Mouse (Mus musculus) hindbrain, embryonic 11.5 days (tissue): ENCODE data around the gene Lin7c. TPM values are rescaled to one million over a fixed set of nuclear protein-coding genes. Genes with fewer than 3 reads are reported as not detected.
A peak's percentile ranks its signal among the peaks of the same experiment; 100 is the strongest.

Source experiments
- ATAC-seq: fragments of 200-750 bp; cut with Nextera tagmentation; 2 replicates; pipeline ENCODE4 v1.8.0; 2017; ENCODE audit warnings: mild to moderate bottlenecking, moderate TSS enrichment, moderate library complexity; ENCODE audit not compliant: low FRiP score
- DNase-seq: peaks from one replicate; pipeline ENCODE4 v3.0.0-alpha.2; 2015; ENCODE audit warnings: low spot score
- H3K27ac ChIP-seq: fragments of 300-500 bp; sonication (generic); 2 replicates; pipeline ENCODE4 v1.5.1; 2014; ENCODE audit warnings: mild to moderate bottlenecking, low read depth, low read length
- H3K27me3 ChIP-seq: fragments of 300-500 bp; sonication (generic); 2 replicates; pipeline ENCODE4 v1.6.1; 2014; ENCODE audit warnings: mild to moderate bottlenecking, low read length, moderate library complexity, mixed read lengths; ENCODE audit not compliant: control insufficient read depth, insufficient read depth
- H3K36me3 ChIP-seq: fragments of 300-500 bp; sonication (generic); 2 replicates; pipeline ENCODE4 v1.6.1; 2014; ENCODE audit warnings: mild to moderate bottlenecking, low read length, moderate library complexity, mixed read lengths; ENCODE audit not compliant: control insufficient read depth, insufficient read depth
- H3K4me1 ChIP-seq: fragments of 300-500 bp; sonication (generic); replicated peaks from 2 replicates; pipeline ENCODE4 v1.6.1; 2014; ENCODE audit warnings: low read length, mixed read lengths; ENCODE audit not compliant: control insufficient read depth, insufficient read depth
- H3K4me2 ChIP-seq: fragments of 300-500 bp; sonication (generic); replicated peaks from 2 replicates; pipeline ENCODE4 v1.6.1; 2014; ENCODE audit warnings: mild to moderate bottlenecking, low read depth, low read length
- H3K4me3 ChIP-seq: fragments of 300-500 bp; sonication (generic); 2 replicates; pipeline ENCODE4 v1.5.1; 2014; ENCODE audit warnings: low read depth, low read length
- H3K9ac ChIP-seq: fragments of 300-500 bp; sonication (generic); 2 replicates; pipeline ENCODE4 v1.6.1; 2014; ENCODE audit warnings: low read depth, low read length
- H3K9me3 ChIP-seq: fragments of 300-500 bp; sonication (generic); 2 replicates; pipeline ENCODE4 v1.6.1; 2016; ENCODE audit warnings: low read length; ENCODE audit not compliant: control insufficient read depth
- WGBS: fragments of 180-500 bp; shearing (Covaris S2); extraction: QIAGEN DNeasy Blood & Tissue Kit; methylation state at CpG from one replicate; pipeline ENCODE4 v1.1.7; 2014; 5-methylcytosine and 5-hydroxymethylcytosine counted together
- polyA plus RNA-seq: library from polyadenylated mRNA; unstranded; fragments of >200 nt; fragmentation: Nextera tagmentation; extraction: Ambion mirVana; gene quantifications from 2 replicates; pipeline ENCODE4 v1.2.1, GENCODE M21; 2014

The Lin7c gene
- polyA plus RNA-seq, 1 experiment from 2014 or later, result 140 TPM

DNA sequence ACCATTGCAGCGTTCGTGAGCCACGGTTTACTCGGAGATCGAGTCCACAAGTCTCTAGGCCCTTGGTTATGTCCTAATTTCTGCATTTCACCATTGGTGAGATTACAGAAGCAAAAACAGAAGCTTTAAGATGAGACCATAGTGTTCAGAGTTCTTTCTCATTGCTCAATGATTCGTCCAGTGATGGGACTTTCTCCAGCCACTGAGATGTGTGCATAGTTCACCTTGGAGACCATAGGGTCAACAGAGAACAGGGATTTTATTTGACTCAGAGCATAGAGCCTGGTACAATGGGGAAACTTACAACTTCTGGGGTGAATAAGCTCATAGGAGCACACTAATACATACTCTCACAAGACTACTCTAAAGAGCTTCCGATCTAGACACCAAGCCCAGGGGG, 29.8 kb downstream of the Lin7c start:
- ATAC-seq (no peak), DNase-seq (no peak)
- H3K4me3 ChIP-seq, result peak overlapping the region; percentile 92; the same call in 1 of the 2 replicates
- no peak overlapping the region for H3K27ac ChIP-seq
- no peaks in the 10 kb centered on the region for H3K36me3 ChIP-seq
- H3K9me3 ChIP-seq, result no peaks in the 10 kb centered on the region
- peak overlapping the region; percentile 37 for H3K4me2 ChIP-seq
- WGBS, result 66% methylated on average over 7 of the region's 7 CpGs
- no peaks in the 10 kb centered on the region; the same call in 1 of the 2 replicates for H3K4me1 ChIP-seq
- H3K27me3 ChIP-seq, result no peaks in the 10 kb centered on the region
- no peak overlapping the region for H3K9ac ChIP-seq

- Histone ChIP-seq H3K9ac (no peak overlapping the region), H3K27ac (no peak overlapping the region), H3K36me3 (no peaks in the 10 kb centered on the region), H3K27me3 (no peaks in the 10 kb centered on the region), H3K4me2 (peak overlapping the region; percentile 26), H3K9me3 (no peaks in the 10 kb centered on the region), H3K4me1 (no peaks in the 10 kb centered on the region; the same call in 1 of the 2 replicates), H3K4me3 (0 out of 2 replicates have a peak overlapping the region, but pooled peaks have one; percentile 4)
- ATAC-seq, result no peak
- DNase-seq, result no peak
- 78% methylated on average over 8 of the region's 8 CpGs for WGBS
Observed at GRCm38 (mm10) chr2:109921298-109922035, 30.8 kb downstream of the Lin7c start.

DNA sequence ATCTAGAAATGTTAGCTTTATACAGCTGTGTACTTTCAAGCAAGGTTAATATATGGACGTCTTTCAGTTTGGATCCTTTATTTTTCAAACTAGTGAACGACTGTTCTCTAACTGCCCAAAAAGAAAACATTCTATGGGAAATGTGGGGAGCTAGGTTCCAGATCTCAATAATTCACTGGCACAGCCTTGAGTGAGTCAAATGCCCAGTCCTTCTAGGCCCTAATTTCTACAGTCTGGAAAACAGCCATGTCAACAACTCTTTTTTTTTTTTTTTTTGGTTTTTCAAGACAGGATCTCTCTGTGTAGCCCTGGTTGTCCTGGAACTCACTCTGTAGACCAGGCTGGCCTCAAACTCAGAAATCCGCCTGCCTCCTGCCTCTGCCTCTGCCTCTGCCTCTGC, 31.7 kb downstream of the Lin7c start:
- WGBS, result 86% methylated on average over 3 of the region's 3 CpGs

DNA sequence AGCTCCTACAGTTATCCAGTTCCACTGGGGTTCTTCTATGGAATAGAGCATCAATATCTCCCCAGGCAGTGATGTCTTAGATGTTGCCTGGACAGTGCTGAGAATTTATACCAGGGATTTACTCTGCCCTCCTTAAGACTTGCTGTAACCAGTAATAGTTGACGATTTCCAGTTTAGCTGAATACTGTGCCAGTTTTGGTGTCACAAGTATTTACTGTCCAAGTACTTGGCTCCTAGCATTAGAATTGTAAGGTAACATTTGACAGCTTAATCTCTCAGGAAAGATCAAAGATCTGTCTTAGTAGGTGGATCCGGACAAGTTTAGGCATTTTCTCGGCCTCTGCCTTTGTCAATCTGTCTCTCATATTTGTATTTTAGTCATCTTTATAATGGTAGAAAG, 32.4 kb downstream of the Lin7c start:
- Histone ChIP-seq H3K4me1 (no peaks in the 10 kb centered on the region; the same call in 1 of the 2 replicates), H3K9me3 (no peaks in the 10 kb centered on the region), H3K36me3 (no peaks in the 10 kb centered on the region), H3K9ac (no peak overlapping the region), H3K4me3 (no peak overlapping the region), H3K4me2 (no peak overlapping the region), H3K27me3 (no peaks in the 10 kb centered on the region), H3K27ac (no peak overlapping the region)
- DNase-seq (no peak), ATAC-seq (no peak)
- 80% methylated on average over 3 of the region's 3 CpGs for WGBS

More for the DNA sequence above, 31.7 kb downstream of the Lin7c start:
- no peaks in the 10 kb centered on the region; the same call in 1 of the 2 replicates for H3K4me1 ChIP-seq
- no peak overlapping the region for H3K4me2 ChIP-seq
- H3K9ac ChIP-seq, result no peak overlapping the region
- no peaks in the 10 kb centered on the region for H3K27me3 ChIP-seq
- no peaks in the 10 kb centered on the region for H3K9me3 ChIP-seq
- H3K4me3 ChIP-seq, result no peak overlapping the region
- DNase-seq (no peak), ATAC-seq (no peak)
- no peak overlapping the region for H3K27ac ChIP-seq
- H3K36me3 ChIP-seq, result no peaks in the 10 kb centered on the region

DNA sequence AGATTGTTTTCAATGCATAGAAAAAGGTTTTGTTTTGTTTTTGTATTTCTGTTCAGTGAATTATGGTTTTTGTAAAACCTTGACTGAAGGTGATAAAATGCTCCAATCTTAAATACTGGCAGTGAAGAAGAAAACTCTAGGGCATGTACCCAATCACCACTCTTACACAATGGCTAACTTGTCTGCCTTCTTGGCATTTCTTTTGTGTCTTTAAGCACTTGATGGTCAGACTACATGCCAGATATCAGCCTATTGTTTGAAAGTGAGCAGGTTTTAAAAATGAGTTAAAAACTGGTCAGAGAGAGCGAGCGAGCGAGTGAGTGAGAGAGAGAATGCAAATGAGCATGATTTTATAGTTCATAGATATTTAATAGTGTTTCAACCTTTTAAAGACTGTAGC, 33.3 kb downstream of the Lin7c start:
- Histone ChIP-seq H3K27ac (no peak overlapping the region), H3K4me3 (no peak overlapping the region), H3K27me3 (no peaks in the 10 kb centered on the region), H3K4me1 (no peaks in the 10 kb centered on the region; the same call in 1 of the 2 replicates), H3K9me3 (no peaks in the 10 kb centered on the region), H3K4me2 (no peak overlapping the region), H3K9ac (no peak overlapping the region), H3K36me3 (no peaks in the 10 kb centered on the region)
- no peak for DNase-seq
- 78% methylated on average over 3 of the region's 3 CpGs for WGBS
- no peak for ATAC-seq

- ATAC-seq (no peak), DNase-seq (no peak)
- Histone ChIP-seq H3K9me3 (no peaks in the 10 kb centered on the region), H3K27ac (no peak overlapping the region), H3K4me2 (no peak overlapping the region), H3K27me3 (no peaks in the 10 kb centered on the region), H3K9ac (no peak overlapping the region), H3K36me3 (no peaks in the 10 kb centered on the region), H3K4me3 (no peak overlapping the region), H3K4me1 (no peaks in the 10 kb centered on the region; the same call in 1 of the 2 replicates)
- WGBS, result 95% methylated on average over 4 of the region's 4 CpGs
Observed at GRCm38 (mm10) chr2:109926984-109927383, 36.3 kb downstream of the Lin7c start.

GRCm38 (mm10) chr2:109927446-109927845, 36.8 kb downstream of the Lin7c start:
- ATAC-seq (no peak), DNase-seq (no peak)
- H3K4me2 ChIP-seq, result no peak overlapping the region
- H3K9ac ChIP-seq, result no peak overlapping the region
- H3K36me3 ChIP-seq, result no peaks in the 10 kb centered on the region
- no peaks in the 10 kb centered on the region; the same call in 1 of the 2 replicates for H3K4me1 ChIP-seq
- no peaks in the 10 kb centered on the region for H3K9me3 ChIP-seq
- no peak overlapping the region for H3K27ac ChIP-seq
- no peak overlapping the region for H3K4me3 ChIP-seq
- WGBS, result 84% methylated on average over 7 of the region's 7 CpGs
- no peaks in the 10 kb centered on the region for H3K27me3 ChIP-seq

- Histone ChIP-seq H3K4me1 (no peaks in the 10 kb centered on the region; the same call in 1 of the 2 replicates), H3K4me2 (no peak overlapping the region)
- no peak for ATAC-seq
Observed at GRCm38 (mm10) chr2:109927876-109928275, 37.2 kb downstream of the Lin7c start.

DNA sequence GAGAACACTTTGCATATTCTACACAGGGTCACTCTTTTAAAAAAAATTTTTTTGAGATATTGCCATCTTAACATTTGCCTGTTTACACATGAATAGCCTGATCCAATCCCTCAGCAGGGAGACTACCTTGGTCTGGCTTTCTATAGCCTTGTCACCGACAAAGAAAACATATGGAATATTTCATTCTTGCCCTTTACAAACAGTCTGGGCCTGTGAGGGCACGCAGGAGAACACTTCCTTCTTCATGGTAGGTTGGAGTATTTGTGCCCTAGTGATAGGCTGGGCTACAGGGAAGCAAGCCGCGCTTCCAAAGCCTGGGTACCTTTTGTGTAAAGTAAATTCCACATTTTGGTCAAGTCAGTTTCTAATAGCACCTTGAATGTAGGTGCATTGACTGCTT, 38.1 kb downstream of the Lin7c start:
- no peaks in the 10 kb centered on the region for H3K27me3 ChIP-seq
- WGBS, result 65% methylated on average over 4 of the region's 4 CpGs
- H3K27ac ChIP-seq, result no peak overlapping the region
- no peaks in the 10 kb centered on the region for H3K36me3 ChIP-seq
- H3K4me2 ChIP-seq, result no peak overlapping the region
- no peaks in the 10 kb centered on the region; the same call in 1 of the 2 replicates for H3K4me1 ChIP-seq
- H3K9me3 ChIP-seq, result no peaks in the 10 kb centered on the region
- DNase-seq, result no peak
- no peak for ATAC-seq
- H3K4me3 ChIP-seq, result no peak overlapping the region
- 0 out of 2 replicates have a peak overlapping the region, but pooled peaks have one; percentile 11 for H3K9ac ChIP-seq

More at GRCm38 (mm10) chr2:109927876-109928275, 37.2 kb downstream of the Lin7c start:
- Histone ChIP-seq H3K9ac (no peak overlapping the region), H3K27me3 (no peaks in the 10 kb centered on the region), H3K4me3 (no peak overlapping the region), H3K9me3 (no peaks in the 10 kb centered on the region), H3K36me3 (no peaks in the 10 kb centered on the region), H3K27ac (no peak overlapping the region)
- no peak for DNase-seq
